ENCODE assay signal across 11 mouse cellular contexts in genomic region chr2:132265196-132265595, GRCm38 (mm10). TPM values are rescaled to one million over a fixed set of nuclear protein-coding genes. Genes with fewer than 3 reads are reported as not detected.
DNase-seq lines count a peak whose midpoint lies in the region; ATAC-seq and TF ChIP-seq lines count a peak whose summit lies in the region.
"Had no signal": no experiment of that assay in that cellular context is flagged by ENCODE, and none has a peak within 500 bp of the region (broad histone marks: within the 10 kb centered on the region; RNA-seq: fewer than 3 reads in every experiment).

No protein-coding gene starts in this region.

- peaks cover 19% of the 10 kb centered on the region for H3K4me1 ChIP-seq in forebrain, embryonic 10.5 days
- H3K4me1 ChIP-seq in forebrain, postnatal 0 days (ENCODE audit: insufficient read depth): peaks cover 12% of the 10 kb centered on the region
- peaks cover 18% of the 10 kb centered on the region for H3K4me1 ChIP-seq in lung, embryonic 15.5 days
- H3K4me1 ChIP-seq in hindbrain, embryonic 16.5 days (ENCODE audit: control insufficient read depth, insufficient read depth, low read depth, low read length): peaks cover 12% of the 10 kb centered on the region
- H3K4me1 ChIP-seq in midbrain, embryonic 16.5 days (ENCODE audit: control insufficient read depth, insufficient read depth, low read length): peaks cover 10% of the 10 kb centered on the region

- H3K9ac ChIP-seq in forebrain, postnatal 0 days: no peak overlapping the region
- no peak overlapping the region for H3K9ac ChIP-seq in lung, embryonic 15.5 days
- H3K9ac ChIP-seq in hindbrain, embryonic 16.5 days (ENCODE audit: low read depth, low read length): no peak overlapping the region
- no peak overlapping the region for H3K9ac ChIP-seq in midbrain, embryonic 16.5 days (ENCODE audit: low read depth, low read length)
- H3K9ac ChIP-seq: embryonic facial prominence, embryonic 15.5 days had no signal

- no peak for TF ChIP-seq CTCF in forebrain, postnatal 0 days (IDR thresholded peaks at IDR 0.05; ENCODE audit: low read depth)

- no peak for ATAC-seq in forebrain, postnatal 0 days
- ATAC-seq in lung, embryonic 15.5 days (ENCODE audit: borderline replicate concordance, extremely low read depth, low FRiP score, low TSS enrichment): no peak
- ATAC-seq in hindbrain, embryonic 16.5 days: no peak
- ATAC-seq in midbrain, embryonic 16.5 days: no peak

- no peaks in the 10 kb centered on the region for H3K9me3 ChIP-seq in forebrain, embryonic 10.5 days
- no peaks in the 10 kb centered on the region for H3K9me3 ChIP-seq in forebrain, postnatal 0 days (ENCODE audit: low read length)
- no peaks in the 10 kb centered on the region for H3K9me3 ChIP-seq in lung, embryonic 15.5 days
- no peaks in the 10 kb centered on the region for H3K9me3 ChIP-seq in hindbrain, embryonic 16.5 days (ENCODE audit: control insufficient read depth, low read length)
- H3K9me3 ChIP-seq in midbrain, embryonic 16.5 days (replicated peaks; ENCODE audit: control insufficient read depth, low read length, poor library complexity, severe bottlenecking): no peaks in the 10 kb centered on the region
- H3K9me3 ChIP-seq: embryonic facial prominence, embryonic 15.5 days had no signal

- H3K27ac ChIP-seq in forebrain, embryonic 10.5 days: no peak overlapping the region
- no peak overlapping the region for H3K27ac ChIP-seq in forebrain, postnatal 0 days (ENCODE audit: low read depth, low read length)
- no peak overlapping the region for H3K27ac ChIP-seq in lung, embryonic 15.5 days
- no peak overlapping the region for H3K27ac ChIP-seq in hindbrain, embryonic 16.5 days (ENCODE audit: low read depth, low read length)
- no peak overlapping the region for H3K27ac ChIP-seq in midbrain, embryonic 16.5 days (ENCODE audit: low read length)
- H3K27ac ChIP-seq: embryonic facial prominence, embryonic 15.5 days; left cerebral cortex, adult 2 months had no signal

- 92% methylated on average over 9 of the region's 9 CpGs for WGBS in forebrain, embryonic 10.5 days
- 90% methylated on average over 9 of the region's 9 CpGs for WGBS in forebrain, postnatal 0 days
- 80% methylated on average over 9 of the region's 9 CpGs for WGBS in lung, embryonic 15.5 days
- WGBS in hindbrain, embryonic 16.5 days: 89% methylated on average over 9 of the region's 9 CpGs
- 92% methylated on average over 9 of the region's 9 CpGs for WGBS in midbrain, embryonic 16.5 days

- H3K4me3 ChIP-seq in forebrain, embryonic 10.5 days: peak overlapping the region; percentile 75; the same call in 1 of the 2 replicates
- H3K4me3 ChIP-seq in forebrain, postnatal 0 days (ENCODE audit: low read depth, low read length): no peak overlapping the region
- H3K4me3 ChIP-seq in lung, embryonic 15.5 days: no peak overlapping the region
- no peak overlapping the region for H3K4me3 ChIP-seq in hindbrain, embryonic 16.5 days (ENCODE audit: low read length)
- H3K4me3 ChIP-seq in midbrain, embryonic 16.5 days (ENCODE audit: low read depth, low read length): no peak overlapping the region

- H3K4me2 ChIP-seq in forebrain, postnatal 0 days (ENCODE audit: low read depth): no peak overlapping the region; the same call in 1 of the 2 replicates
- peak overlapping the region; percentile 73; the same call in 1 of the 2 replicates for H3K4me2 ChIP-seq in lung, embryonic 15.5 days
- H3K4me2 ChIP-seq in hindbrain, embryonic 16.5 days (ENCODE audit: low read length): peak overlapping the region; percentile 54; the same call in 1 of the 2 replicates
- peak overlapping the region; percentile 68; the same call in 1 of the 2 replicates for H3K4me2 ChIP-seq in midbrain, embryonic 16.5 days (ENCODE audit: low read length)

- no peaks in the 10 kb centered on the region for H3K27me3 ChIP-seq in forebrain, embryonic 10.5 days (ENCODE audit: poor library complexity, severe bottlenecking)
- no peaks in the 10 kb centered on the region for H3K27me3 ChIP-seq in forebrain, postnatal 0 days (ENCODE audit: insufficient read depth, low read length)
- no peaks in the 10 kb centered on the region for H3K27me3 ChIP-seq in lung, embryonic 15.5 days
- no peaks in the 10 kb centered on the region for H3K27me3 ChIP-seq in hindbrain, embryonic 16.5 days (replicated peaks; ENCODE audit: control insufficient read depth, insufficient read depth, low read length)
- H3K27me3 ChIP-seq in midbrain, embryonic 16.5 days (ENCODE audit: control insufficient read depth, insufficient read depth, low read depth, low read length): no peaks in the 10 kb centered on the region
- H3K27me3 ChIP-seq: embryonic facial prominence, embryonic 15.5 days had no signal

- H3K36me3 ChIP-seq in forebrain, embryonic 10.5 days (replicated peaks): no peaks in the 10 kb centered on the region
- no peaks in the 10 kb centered on the region for H3K36me3 ChIP-seq in forebrain, postnatal 0 days (ENCODE audit: insufficient read depth)
- no peaks in the 10 kb centered on the region for H3K36me3 ChIP-seq in lung, embryonic 15.5 days
- H3K36me3 ChIP-seq in hindbrain, embryonic 16.5 days (ENCODE audit: control insufficient read depth, insufficient read depth, low read length): no peaks in the 10 kb centered on the region
- H3K36me3 ChIP-seq in midbrain, embryonic 16.5 days (ENCODE audit: control insufficient read depth, insufficient read depth, low read length): no peaks in the 10 kb centered on the region
- H3K36me3 ChIP-seq: embryonic facial prominence, embryonic 15.5 days had no signal

- intact Hi-C loops in heart, postnatal 14 days (cut with DNase I): loop anchor here (2.0 kb wide), 1 partner anchor 18 kb away; no protein-coding TSS in a partner anchor

- DNase-seq in forebrain, embryonic 10.5 days (ENCODE audit: extremely low spot score, low spot score): no peak
- no peak for DNase-seq in forebrain, postnatal 0 days
- DNase-seq in lung, postnatal 4 days: no peak
- no peak for DNase-seq in heart, postnatal 14 days
- no peak for DNase-seq in adrenal gland, postnatal 4 days (ENCODE audit: low spot score in 2 of 2)
- DNase-seq: kidney, adult 8-10 months had no signal

RNA-seq across cellular contexts. Expression of gene Cds2, which starts 2.2 kb away (rescaled TPM):
- 20.4 and 21.6 TPM in 2 replicates for polyA plus RNA-seq in forebrain, embryonic 10.5 days (2016; fragmentation: Nextera tagmentation; extraction: Ambion mirVana)
- 56.7 and 85.1 TPM in 2 replicates for total RNA-seq in forebrain, postnatal 0 days (2014; rRNA removed)
- 14.6 and 27.7 TPM in 2 replicates for polyA plus RNA-seq in forebrain, postnatal 0 days (2015; fragmentation: Nextera tagmentation; extraction: Ambion mirVana)
- 24.4 and 24.6 TPM in 2 replicates for polyA plus RNA-seq in lung, embryonic 15.5 days (2015; fragmentation: Nextera tagmentation; extraction: Ambion mirVana)
- polyA plus RNA-seq in hindbrain, embryonic 16.5 days (2015; fragmentation: Nextera tagmentation; extraction: Ambion mirVana): 46.2 and 46.3 TPM in 2 replicates
- polyA plus RNA-seq in midbrain, embryonic 16.5 days (2015; fragmentation: Nextera tagmentation; extraction: Ambion mirVana): 40.1 and 40.3 TPM in 2 replicates
- total RNA-seq in heart, postnatal 14 days (2021): 10 to 100 TPM; 80.1 to 91.4 TPM
- 10 to 100 TPM; 63.3 to 77.3 TPM for total RNA-seq in adrenal gland, postnatal 4 days (2021)

RNA-seq across cellular contexts. Expression of gene Pcna, which starts 12.1 kb away (rescaled TPM):
- polyA plus RNA-seq in forebrain, embryonic 10.5 days (2016; fragmentation: Nextera tagmentation; extraction: Ambion mirVana): 470 and 483 TPM in 2 replicates
- total RNA-seq in forebrain, postnatal 0 days (2014; rRNA removed): 141 and 151 TPM in 2 replicates
- 124 and 136 TPM in 2 replicates for polyA plus RNA-seq in forebrain, postnatal 0 days (2015; fragmentation: Nextera tagmentation; extraction: Ambion mirVana)
- polyA plus RNA-seq in lung, embryonic 15.5 days (2015; fragmentation: Nextera tagmentation; extraction: Ambion mirVana): 284 and 298 TPM in 2 replicates
- polyA plus RNA-seq in hindbrain, embryonic 16.5 days (2015; fragmentation: Nextera tagmentation; extraction: Ambion mirVana): 112 and 114 TPM in 2 replicates
- 88.2 and 94.7 TPM in 2 replicates for polyA plus RNA-seq in midbrain, embryonic 16.5 days (2015; fragmentation: Nextera tagmentation; extraction: Ambion mirVana)
- 10 to 100 TPM; 40.2 to 57.8 TPM for total RNA-seq in heart, postnatal 14 days (2021)
- total RNA-seq in adrenal gland, postnatal 4 days (2021): 100 to 1,000 TPM; 141 to 161 TPM

RNA-seq across cellular contexts. Expression of gene Tmem230, which starts 17.6 kb away (rescaled TPM):
- 35.2 and 36.1 TPM in 2 replicates for polyA plus RNA-seq in forebrain, embryonic 10.5 days (2016; fragmentation: Nextera tagmentation; extraction: Ambion mirVana)
- 32.5 and 47.0 TPM in 2 replicates for total RNA-seq in forebrain, postnatal 0 days (2014; rRNA removed)
- polyA plus RNA-seq in forebrain, postnatal 0 days (2015; fragmentation: Nextera tagmentation; extraction: Ambion mirVana): 37.3 and 47.1 TPM in 2 replicates
- polyA plus RNA-seq in lung, embryonic 15.5 days (2015; fragmentation: Nextera tagmentation; extraction: Ambion mirVana): 43.6 and 46.2 TPM in 2 replicates
- 47.1 and 48.0 TPM in 2 replicates for polyA plus RNA-seq in hindbrain, embryonic 16.5 days (2015; fragmentation: Nextera tagmentation; extraction: Ambion mirVana)
- polyA plus RNA-seq in midbrain, embryonic 16.5 days (2015; fragmentation: Nextera tagmentation; extraction: Ambion mirVana): 45.4 and 46.6 TPM in 2 replicates
- total RNA-seq in heart, postnatal 14 days (2021): 10 to 100 TPM; 20.2 to 23.7 TPM
- 10 to 100 TPM; 37.5 to 39.1 TPM for total RNA-seq in adrenal gland, postnatal 4 days (2021)
